Mouse (Mus musculus) ES-Bruce4 (cell line): ENCODE measurements at regions not wholly inside any gene's neighbourhood (a gene's known extent, or its start where the extent isn't known, plus 50 kb on each side); places are given as distances from the start of the nearest gene placed in this dataset.

Source experiments
- CTCF ChIP-seq: IDR thresholded peaks from one replicate; pipeline ENCODE4 v1.8.1; 2011; ENCODE audit warnings: low read depth, low read length
- EP300 ChIP-seq: IDR thresholded peaks from 2 replicates; pipeline ENCODE4 v1.6.1; 2011; ENCODE audit warnings: low read depth, low read length; ENCODE audit not compliant: insufficient read depth
- POLR2A ChIP-seq: IDR thresholded peaks from one replicate; pipeline ENCODE4 v1.8.1; 2011; ENCODE audit warnings: low read length; ENCODE audit not compliant: insufficient read depth

- TF ChIP-seq CTCF, result no peak
- TF ChIP-seq EP300, result no peak
- TF ChIP-seq POLR2A, result no peak
Observed at GRCm38 (mm10) chr2:180395279-180396034, 60.6 kb upstream of the Slco4a1 start.
